Mouse (Mus musculus) liver, adult 2 months (tissue): ENCODE measurements at regions not wholly inside any gene's neighbourhood (a gene's known extent, or its start where the extent isn't known, plus 50 kb on each side); places are given as distances from the start of the nearest gene placed in this dataset.

ENCODE experiments used
- DNase-seq: peaks from one replicate; pipeline ENCODE4 v3.0.0-alpha.2; 2011; ENCODE audit warnings: low read depth, low spot score; ENCODE audit errors: extremely low read depth
- H3K27ac ChIP-seq: fragments of 200-500 bp; replicated peaks from 2 replicates; pipeline ENCODE4 v1.5.1; 2012; ENCODE audit warnings: low read depth, mild to moderate bottlenecking, control low read depth, inconsistent platforms, low read length; ENCODE audit not compliant: insufficient read depth
- H3K27me3 ChIP-seq: fragments of 200-500 bp; 2 replicates; pipeline ENCODE4 v1.6.1; 2012; ENCODE audit warnings: mild to moderate bottlenecking, moderate library complexity, low read length, inconsistent platforms; ENCODE audit not compliant: control insufficient read depth, insufficient read depth
- H3K36me3 ChIP-seq: fragments of 200-500 bp; 2 replicates; pipeline ENCODE4 v1.6.1; 2012; ENCODE audit warnings: low read length, inconsistent platforms; ENCODE audit not compliant: control insufficient read depth, insufficient read depth
- H3K4me1 ChIP-seq: fragments of 200-500 bp; 2 replicates; pipeline ENCODE4 v1.6.1; 2011; ENCODE audit warnings: low read length; ENCODE audit not compliant: control insufficient read depth, insufficient read depth
- H3K4me3 ChIP-seq: fragments of 200-500 bp; 2 replicates; pipeline ENCODE4 v1.5.1; 2011; ENCODE audit warnings: low read depth, mild to moderate bottlenecking, control low read depth, low read length, moderate library complexity; ENCODE audit not compliant: insufficient read depth
- H3K79me2 ChIP-seq: fragments of 200-500 bp; 2 replicates; pipeline ENCODE4 v1.6.1; 2012; ENCODE audit warnings: inconsistent platforms, mild to moderate bottlenecking, low read length, moderate library complexity; ENCODE audit not compliant: control insufficient read depth, insufficient read depth
- H3K9ac ChIP-seq: fragments of 200-500 bp; 2 replicates; pipeline ENCODE4 v1.6.1; 2012; ENCODE audit warnings: low read depth, mild to moderate bottlenecking, control low read depth, inconsistent platforms, low read length
- CTCF ChIP-seq: fragments of 200-500 bp; IDR thresholded peaks from 2 replicates; pipeline ENCODE4 v1.5.1; 2011; ENCODE audit warnings: low read depth, low read length, control low read depth
- POLR2A ChIP-seq: fragments of 200-500 bp; IDR thresholded peaks from 2 replicates; pipeline ENCODE4 v1.6.1; 2011; ENCODE audit warnings: low read length, control low read depth; ENCODE audit not compliant: insufficient read depth; ENCODE audit errors: extremely low read depth
- WGBS: fragments of 180-500 bp; shearing (Covaris S2); methylation state at CpG from one replicate; pipeline ENCODE4 v1.1.7; 2018; 5-methylcytosine and 5-hydroxymethylcytosine counted together

GRCm38 (mm10) chr5:35221451-35222305 is 56.4 kb upstream of the Adra2c start:
- no peak overlapping the region for H3K4me3 ChIP-seq
- DNase-seq, result no peak
- H3K9ac ChIP-seq, result no peak overlapping the region
- no peak for TF ChIP-seq POLR2A
- H3K36me3 ChIP-seq, result no peaks in the 10 kb centered on the region
- no peaks in the 10 kb centered on the region; the same call in 1 of the 2 replicates for H3K27me3 ChIP-seq
- H3K27ac ChIP-seq, result no peak overlapping the region
- H3K4me1 ChIP-seq, result no peaks in the 10 kb centered on the region
- no peaks in the 10 kb centered on the region for H3K79me2 ChIP-seq
- 72% methylated on average over 4 of the region's 4 CpGs for WGBS

DNA sequence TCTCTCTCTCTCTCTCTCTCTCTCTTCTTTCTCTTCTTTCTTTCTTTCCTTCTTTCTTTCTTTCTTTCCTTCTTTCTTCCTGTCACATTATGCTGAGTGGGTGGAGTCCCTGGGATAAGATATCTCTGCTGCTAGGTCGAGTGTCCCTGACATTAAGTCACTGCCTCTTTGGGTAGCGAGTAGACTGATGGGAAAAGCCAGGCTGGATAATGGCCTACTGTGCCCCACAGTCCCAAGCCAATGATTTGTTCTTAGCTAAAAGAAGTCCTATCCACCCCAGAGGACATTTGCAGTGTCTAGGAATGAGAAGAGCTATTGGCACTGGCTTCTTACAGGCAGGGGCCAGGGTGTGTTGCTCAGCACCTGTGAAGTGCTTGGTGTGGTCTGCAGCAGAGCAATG is 61.8 kb upstream of the Adra2c start:
- H3K27ac ChIP-seq, result no peak overlapping the region
- H3K36me3 ChIP-seq, result no peaks in the 10 kb centered on the region
- TF ChIP-seq CTCF (no peak), POLR2A (no peak)
- no peaks in the 10 kb centered on the region for H3K27me3 ChIP-seq
- H3K4me1 ChIP-seq, result no peaks in the 10 kb centered on the region
- no peak for DNase-seq
- no peak overlapping the region for H3K4me3 ChIP-seq
- no peak overlapping the region for H3K9ac ChIP-seq
- H3K79me2 ChIP-seq, result no peaks in the 10 kb centered on the region
- WGBS, result 48% methylated on average over 2 of the region's 2 CpGs

DNA sequence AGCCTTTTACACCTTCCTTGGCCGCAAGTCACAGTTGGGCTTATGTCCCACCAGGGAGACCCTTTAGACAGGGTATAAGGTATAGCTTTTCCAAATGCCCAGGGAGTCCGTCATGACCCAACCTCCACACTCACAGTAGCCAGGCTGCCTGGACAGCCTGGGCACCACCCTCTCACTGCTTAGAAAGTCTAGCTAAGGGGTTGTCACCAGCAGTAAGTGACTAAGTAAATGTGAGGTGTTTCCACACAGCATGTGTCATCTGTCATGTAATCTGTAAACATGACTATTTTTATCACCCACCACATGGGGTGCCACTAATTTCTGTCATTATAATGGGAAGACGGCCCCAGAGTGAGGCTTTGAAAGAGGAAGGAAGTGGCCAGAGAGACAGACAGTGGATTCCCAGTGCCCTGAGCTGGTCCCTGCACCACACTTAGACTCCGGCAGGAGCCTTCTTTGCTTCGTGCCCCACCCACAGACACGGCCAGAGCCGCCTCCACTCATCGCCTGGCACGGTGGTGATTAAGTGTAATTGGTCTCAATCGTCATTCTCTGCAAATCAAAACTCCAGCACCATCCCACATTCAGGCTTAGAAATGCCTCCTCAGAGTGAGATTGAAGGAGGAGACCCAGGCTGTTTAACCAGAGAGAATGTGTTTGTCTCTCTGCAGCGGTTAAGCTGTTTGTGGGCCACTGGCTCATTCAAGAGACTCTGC is 62.5 kb upstream of the Adra2c start:
- DNase-seq, result no peak
- 73% methylated on average over 11 of the region's 11 CpGs for WGBS
- H3K36me3 ChIP-seq, result no peaks in the 10 kb centered on the region

DNA sequence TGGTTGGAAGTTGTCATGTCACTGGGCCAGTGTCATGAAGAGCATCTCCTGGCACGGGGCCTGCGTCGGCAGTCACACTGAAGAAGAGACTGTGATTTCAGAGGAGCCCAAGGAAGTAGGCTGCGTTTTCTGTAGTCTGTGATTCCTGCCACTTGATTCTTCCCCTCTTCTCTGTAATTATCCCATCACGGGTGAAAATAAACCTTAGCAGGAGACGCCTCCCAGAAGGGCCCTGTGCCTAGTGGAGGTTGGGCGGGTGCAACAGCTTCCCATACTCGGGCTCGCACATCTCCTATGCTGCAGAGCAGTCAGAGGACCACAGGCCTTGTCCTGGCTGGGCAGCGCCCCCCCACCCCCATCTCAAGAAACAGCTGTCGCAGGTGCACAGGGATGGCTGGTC is 63.1 kb upstream of the Adra2c start:
- Histone ChIP-seq H3K9ac (no peak overlapping the region), H3K4me3 (no peak overlapping the region), H3K36me3 (no peaks in the 10 kb centered on the region), H3K4me1 (no peaks in the 10 kb centered on the region), H3K27me3 (no peaks in the 10 kb centered on the region), H3K27ac (no peak overlapping the region), H3K79me2 (no peaks in the 10 kb centered on the region)
- TF ChIP-seq POLR2A, result no peak
- TF ChIP-seq CTCF, result no peak
- no peak for DNase-seq
- WGBS, result 88% methylated on average over 11 of the region's 11 CpGs

More for the DNA sequence above, 62.5 kb upstream of the Adra2c start:
- H3K9ac ChIP-seq, result no peak overlapping the region
- H3K4me1 ChIP-seq, result no peaks in the 10 kb centered on the region
- TF ChIP-seq CTCF, result no peak
- no peaks in the 10 kb centered on the region for H3K79me2 ChIP-seq
- H3K4me3 ChIP-seq, result no peak overlapping the region
- no peaks in the 10 kb centered on the region for H3K27me3 ChIP-seq
- H3K27ac ChIP-seq, result no peak overlapping the region

- TF ChIP-seq CTCF (no peak), POLR2A (no peak)
- Histone ChIP-seq H3K79me2 (no peaks in the 10 kb centered on the region), H3K27me3 (no peaks in the 10 kb centered on the region), H3K4me3 (no peak overlapping the region), H3K9ac (no peak overlapping the region), H3K36me3 (no peaks in the 10 kb centered on the region), H3K4me1 (no peaks in the 10 kb centered on the region), H3K27ac (no peak overlapping the region)
- WGBS, result 62% methylated on average over 1 of the region's 1 CpGs
- DNase-seq, result no peak
These were observed 68.8 kb upstream of the Adra2c start for GRCm38 (mm10) chr5:35209348-35209747.

GRCm38 (mm10) chr5:35204049-35204448 is 74.1 kb upstream of the Adra2c start:
- Histone ChIP-seq H3K27ac (no peak overlapping the region), H3K4me3 (no peak overlapping the region), H3K4me1 (no peaks in the 10 kb centered on the region), H3K9ac (no peak overlapping the region), H3K27me3 (no peaks in the 10 kb centered on the region), H3K79me2 (no peaks in the 10 kb centered on the region), H3K36me3 (no peaks in the 10 kb centered on the region)
- DNase-seq, result no peak
- TF ChIP-seq CTCF, result no peak
- TF ChIP-seq POLR2A, result no peak
- WGBS, result 88% methylated on average over 6 of the region's 6 CpGs
